Mouse (Mus musculus): Measurements from ENCODE around the gene Kiss1r. TPM values are rescaled to one million over a fixed set of nuclear protein-coding genes. Genes with fewer than 3 reads are reported as not detected.

Kiss1r gene
- 4.1 and 4.4 TPM in 2 replicates for polyA plus RNA-seq (2012; rRNA removed)

GRCm38 (mm10) chr10:79916808-79917531, at the start of gene Kiss1r:
TSS of gene Kiss1r (plus strand) at chr10:79916971.
- peak; percentile 84 for DNase-seq (ENCODE audit: low read depth)
- TF ChIP-seq POLR2A (IDR thresholded peaks at IDR 0.05; ENCODE audit: borderline replicate concordance, extremely low read depth, insufficient read depth, insufficient read length, poor library complexity, severe bottlenecking) (peak; percentile 85), CTCF (IDR thresholded peaks at IDR 0.05; ENCODE audit: borderline replicate concordance, extremely low read depth, insufficient read depth, insufficient read length) (no peak)

GRCm38 (mm10) chr10:79871845-79872244, 44.9 kb upstream of the Kiss1r start:
- DNase-seq (ENCODE audit: low read depth): peak; percentile 51
- TF ChIP-seq POLR2A (IDR thresholded peaks at IDR 0.05; ENCODE audit: borderline replicate concordance, extremely low read depth, insufficient read depth, insufficient read length, poor library complexity, severe bottlenecking) (no peak), CTCF (IDR thresholded peaks at IDR 0.05; ENCODE audit: borderline replicate concordance, extremely low read depth, insufficient read depth, insufficient read length) (no peak)

GRCm38 (mm10) chr10:79872862-79873261, 43.9 kb upstream of the Kiss1r start:
- DNase-seq (ENCODE audit: low read depth): no peak

GRCm38 (mm10) chr10:79873313-79873712, 43.5 kb upstream of the Kiss1r start:
- TF ChIP-seq CTCF (IDR thresholded peaks at IDR 0.05; ENCODE audit: borderline replicate concordance, extremely low read depth, insufficient read depth, insufficient read length) (no peak), POLR2A (IDR thresholded peaks at IDR 0.05; ENCODE audit: borderline replicate concordance, extremely low read depth, insufficient read depth, insufficient read length, poor library complexity, severe bottlenecking) (no peak)
- DNase-seq (ENCODE audit: low read depth): peak; percentile 61

More at GRCm38 (mm10) chr10:79872862-79873261, 43.9 kb upstream of the Kiss1r start:
- no peak for TF ChIP-seq CTCF (IDR thresholded peaks at IDR 0.05; ENCODE audit: borderline replicate concordance, extremely low read depth, insufficient read depth, insufficient read length)
- TF ChIP-seq POLR2A (IDR thresholded peaks at IDR 0.05; ENCODE audit: borderline replicate concordance, extremely low read depth, insufficient read depth, insufficient read length, poor library complexity, severe bottlenecking): no peak

- no peak for TF ChIP-seq POLR2A (IDR thresholded peaks at IDR 0.05; ENCODE audit: borderline replicate concordance, extremely low read depth, insufficient read depth, insufficient read length, poor library complexity, severe bottlenecking)
- no peak for TF ChIP-seq CTCF (IDR thresholded peaks at IDR 0.05; ENCODE audit: borderline replicate concordance, extremely low read depth, insufficient read depth, insufficient read length)
- DNase-seq (ENCODE audit: low read depth): peak; percentile 64
These were observed 43.0 kb upstream of the Kiss1r start for GRCm38 (mm10) chr10:79873715-79874289.

GRCm38 (mm10) chr10:79874290-79874862, 42.4 kb upstream of the Kiss1r start, which contains the start of the genes Prtn3 and Plppr3:
TSS of gene Prtn3 (plus strand) at chr10:79874476.
TSS of gene Plppr3 (minus strand) at chr10:79874634.
- peak; percentile 94 for DNase-seq (ENCODE audit: low read depth)
- TF ChIP-seq CTCF (IDR thresholded peaks at IDR 0.05; ENCODE audit: borderline replicate concordance, extremely low read depth, insufficient read depth, insufficient read length) (no peak), POLR2A (IDR thresholded peaks at IDR 0.05; ENCODE audit: borderline replicate concordance, extremely low read depth, insufficient read depth, insufficient read length, poor library complexity, severe bottlenecking) (peak; percentile 81)

GRCm38 (mm10) chr10:79877174-79877573, 39.6 kb upstream of the Kiss1r start:
- TF ChIP-seq POLR2A (IDR thresholded peaks at IDR 0.05; ENCODE audit: borderline replicate concordance, extremely low read depth, insufficient read depth, insufficient read length, poor library complexity, severe bottlenecking) (no peak), CTCF (IDR thresholded peaks at IDR 0.05; ENCODE audit: borderline replicate concordance, extremely low read depth, insufficient read depth, insufficient read length) (no peak)
- DNase-seq (ENCODE audit: low read depth): no peak

GRCm38 (mm10) chr10:79877757-79878156, 39.0 kb upstream of the Kiss1r start:
- TF ChIP-seq CTCF (IDR thresholded peaks at IDR 0.05; ENCODE audit: borderline replicate concordance, extremely low read depth, insufficient read depth, insufficient read length) (no peak), POLR2A (IDR thresholded peaks at IDR 0.05; ENCODE audit: borderline replicate concordance, extremely low read depth, insufficient read depth, insufficient read length, poor library complexity, severe bottlenecking) (no peak)
- no peak for DNase-seq (ENCODE audit: low read depth)

GRCm38 (mm10) chr10:79879527-79879926, 37.2 kb upstream of the Kiss1r start:
- TF ChIP-seq CTCF (IDR thresholded peaks at IDR 0.05; ENCODE audit: borderline replicate concordance, extremely low read depth, insufficient read depth, insufficient read length) (no peak), POLR2A (IDR thresholded peaks at IDR 0.05; ENCODE audit: borderline replicate concordance, extremely low read depth, insufficient read depth, insufficient read length, poor library complexity, severe bottlenecking) (no peak)
- DNase-seq (ENCODE audit: low read depth): no peak

GRCm38 (mm10) chr10:79880721-79881120, 36.0 kb upstream of the Kiss1r start:
- TF ChIP-seq CTCF (IDR thresholded peaks at IDR 0.05; ENCODE audit: borderline replicate concordance, extremely low read depth, insufficient read depth, insufficient read length): no peak
- TF ChIP-seq POLR2A (IDR thresholded peaks at IDR 0.05; ENCODE audit: borderline replicate concordance, extremely low read depth, insufficient read depth, insufficient read length, poor library complexity, severe bottlenecking): no peak
- DNase-seq (ENCODE audit: low read depth): no peak

- DNase-seq (ENCODE audit: low read depth): no peak
- TF ChIP-seq CTCF (IDR thresholded peaks at IDR 0.05; ENCODE audit: borderline replicate concordance, extremely low read depth, insufficient read depth, insufficient read length): no peak
- no peak for TF ChIP-seq POLR2A (IDR thresholded peaks at IDR 0.05; ENCODE audit: borderline replicate concordance, extremely low read depth, insufficient read depth, insufficient read length, poor library complexity, severe bottlenecking)
These were observed 34.8 kb upstream of the Kiss1r start for GRCm38 (mm10) chr10:79881981-79882380.
